Mouse (Mus musculus) liver, embryonic 14.5 days (tissue): ENCODE measurements around the gene Abca3. TPM values are rescaled to one million over a fixed set of nuclear protein-coding genes. Genes with fewer than 3 reads are reported as not detected.
A peak's percentile ranks its signal among the peaks of the same experiment; 100 is the strongest.

Source experiments
- ATAC-seq: fragments of 200-750 bp; cut with Nextera tagmentation; 2 replicates; pipeline ENCODE4 v1.8.0; 2017; ENCODE audit warnings: moderate number of reproducible peaks, mild to moderate bottlenecking, moderate library complexity; ENCODE audit not compliant: insufficient read depth
- DNase-seq, 3 experiments: peaks; one replicate each; pipeline ENCODE4 v3.0.0-alpha.2; 2012 to 2013; ENCODE audit warnings: low read depth in 3 of 3, low spot score in 3 of 3
- H3K27ac ChIP-seq: fragments of 300-500 bp; sonication (generic); 2 replicates; pipeline ENCODE4 v1.5.1; 2014; ENCODE audit warnings: moderate library complexity, mild to moderate bottlenecking, control low read depth, inconsistent platforms
- H3K27me3 ChIP-seq: fragments of 300-500 bp; sonication (generic); 2 replicates; pipeline ENCODE4 v1.6.1; 2014; ENCODE audit warnings: mild to moderate bottlenecking, low read length, moderate library complexity; ENCODE audit not compliant: control insufficient read depth, insufficient read depth
- H3K36me3 ChIP-seq: fragments of 300-500 bp; sonication (generic); replicated peaks from 2 replicates; pipeline ENCODE4 v1.6.1; 2014; ENCODE audit warnings: low read depth; ENCODE audit not compliant: control insufficient read depth, insufficient read depth
- H3K4me1 ChIP-seq, 2 experiments: fragments of 200-500 bp in 1 of 2; fragments of 300-500 bp in 1 of 2; sonication (generic) in 1 of 2; replicated peaks; 2 replicates each; pipeline ENCODE4 v1.6.1; 2012 to 2014; ENCODE audit warnings: antibody characterized with exemption in 1 of 2, inconsistent platforms in 1 of 2, low read length in 1 of 2; ENCODE audit not compliant: control insufficient read depth in 2 of 2, insufficient read depth in 2 of 2
- H3K4me2 ChIP-seq: fragments of 300-500 bp; sonication (generic); 2 replicates; pipeline ENCODE4 v1.6.1; 2014; ENCODE audit warnings: low read depth, mild to moderate bottlenecking, control low read depth, moderate library complexity
- H3K4me3 ChIP-seq, 2 experiments: fragments of 200-500 bp in 1 of 2; fragments of 300-500 bp in 1 of 2; sonication (generic) in 1 of 2; 2 replicates each; pipeline ENCODE4 v1.5.1; 2012 to 2014; ENCODE audit warnings: low read depth in 2 of 2, low read length in 2 of 2, mild to moderate bottlenecking in 2 of 2, control low read depth in 1 of 2, inconsistent platforms in 1 of 2, moderate library complexity in 1 of 2; ENCODE audit not compliant: insufficient read depth in 1 of 2
- H3K9ac ChIP-seq: fragments of 300-500 bp; sonication (generic); replicated peaks from 2 replicates; pipeline ENCODE4 v1.6.1; 2014; ENCODE audit warnings: mild to moderate bottlenecking, control low read depth, moderate library complexity
- H3K9me3 ChIP-seq: fragments of 300-500 bp; sonication (generic); 2 replicates; pipeline ENCODE4 v1.6.1; 2016; ENCODE audit warnings: low read length, mixed read lengths; ENCODE audit not compliant: control insufficient read depth
- CTCF ChIP-seq: IDR thresholded peaks from 2 replicates; pipeline ENCODE4 v1.5.1; 2016; ENCODE audit warnings: antibody characterized with exemption, low read depth, control low read depth
- EP300 ChIP-seq: IDR thresholded peaks from 2 replicates; pipeline ENCODE4 v1.6.1; 2016; ENCODE audit warnings: antibody characterized with exemption, low read depth
- WGBS: fragments of 180-500 bp; shearing (Covaris S2); extraction: QIAGEN DNeasy Blood & Tissue Kit; methylation state at CpG from one replicate; pipeline ENCODE4 v1.1.7; 2014; ENCODE audit not compliant: insufficient replicate concordance; 5-methylcytosine and 5-hydroxymethylcytosine counted together
- polyA plus RNA-seq, 2 experiments: library from polyadenylated mRNA; depleted of rRNA in 1 of 2; stranded (reverse) in 1 of 2; unstranded in 1 of 2; fragments of >200 nt; fragmentation: Nextera tagmentation in 1 of 2; extraction: Ambion mirVana in 1 of 2; gene quantifications; 2 replicates each; pipeline versions ENCODE4 v1.2.1 to v1.2.3; 2012 to 2014

The Abca3 gene
- 14.4 and 14.8 TPM in 2 replicates for polyA plus RNA-seq (2012; rRNA removed)
- polyA plus RNA-seq (2014; fragmentation: Nextera tagmentation; extraction: Ambion mirVana), result 12.5 and 14.4 TPM in 2 replicates

DNA sequence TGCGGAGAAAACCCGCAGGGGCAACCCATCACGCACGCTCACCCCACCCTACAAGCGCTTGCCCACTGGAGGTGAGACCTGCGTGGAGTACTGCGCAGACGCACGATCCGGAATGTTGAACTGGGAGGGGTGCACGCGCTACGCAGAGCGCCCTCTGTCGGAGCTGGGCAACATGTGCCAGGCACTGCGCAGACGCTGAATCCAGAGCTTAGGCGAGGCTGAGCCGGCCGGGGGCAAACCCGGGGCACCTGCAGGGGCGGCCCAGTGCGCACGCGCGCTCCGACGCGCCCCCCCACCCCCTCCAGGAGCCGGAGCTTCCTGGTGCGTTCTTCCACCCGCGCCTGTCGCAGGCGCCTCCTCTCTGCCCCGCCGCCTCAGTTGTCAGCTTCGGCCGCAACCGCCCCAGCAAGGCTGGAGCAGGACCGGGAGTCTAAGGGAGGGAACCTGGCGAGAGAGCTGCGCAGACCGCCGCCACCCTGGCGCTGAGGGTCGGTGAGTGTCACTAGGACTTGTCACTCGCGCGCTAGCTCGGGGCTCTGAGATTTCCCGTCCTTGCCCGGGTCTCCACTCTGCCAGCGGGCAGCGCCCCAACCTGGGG, at the start of gene Abca3:
Abca3 (plus strand) TSS at position 191 of the 598 bp plus-strand sequence.
- H3K4me2 ChIP-seq, result peak within 1 kb of the TSS; percentile 75
- H3K36me3 ChIP-seq, result no peaks in the 10 kb centered on the region
- peaks cover 13% of the 10 kb centered on the region for H3K27me3 ChIP-seq
- DNase-seq (peak; percentile 87 to 88 (median 88)), ATAC-seq (peak; percentile 82)
- H3K4me3 ChIP-seq, result peak within 1 kb of the TSS; percentile 77 to 82
- TF ChIP-seq CTCF (peak; percentile 98), EP300 (no peak)
- peaks cover 26 to 40% of the 10 kb centered on the region in 2 experiments for H3K4me1 ChIP-seq
- H3K9ac ChIP-seq, result peak within 1 kb of the TSS; percentile 96
- no peaks in the 10 kb centered on the region for H3K9me3 ChIP-seq
- WGBS, result under 1% methylated on average over 54 of the region's 55 CpGs
- H3K27ac ChIP-seq, result peak within 1 kb of the TSS; percentile 94

DNA sequence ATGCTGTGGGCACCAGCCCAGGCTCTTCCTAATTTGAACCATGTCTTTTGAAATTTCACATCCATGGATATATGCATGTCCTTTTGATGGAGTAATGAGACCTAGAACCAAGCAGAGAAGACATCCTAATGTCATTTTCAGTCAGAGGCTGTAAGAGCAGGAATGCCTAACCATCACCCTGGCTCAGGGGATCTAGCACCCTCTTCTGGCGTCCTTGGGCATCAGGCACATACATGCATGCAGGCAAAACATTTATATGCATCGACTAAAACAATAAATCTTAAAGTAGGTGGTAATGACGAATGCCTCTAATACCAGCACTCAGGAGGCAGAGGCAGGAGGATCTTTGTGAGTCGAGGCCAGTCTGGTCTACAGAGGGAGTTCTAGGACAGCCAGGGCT, 44.2 kb upstream of the Abca3 start:
- no peaks in the 10 kb centered on the region for H3K36me3 ChIP-seq
- no peak overlapping the region for H3K9ac ChIP-seq
- no peaks in the 10 kb centered on the region for H3K4me1 ChIP-seq
- WGBS, result 31% methylated on average over 4 of the region's 4 CpGs
- H3K9me3 ChIP-seq, result no peaks in the 10 kb centered on the region
- H3K27me3 ChIP-seq, result no peaks in the 10 kb centered on the region
- H3K4me2 ChIP-seq, result no peak overlapping the region
- no peak overlapping the region for H3K4me3 ChIP-seq
- H3K27ac ChIP-seq, result no peak overlapping the region
- no peak for TF ChIP-seq EP300
- TF ChIP-seq CTCF, result peak; percentile 79
- ATAC-seq (no peak), DNase-seq (peak in 1 of 3 experiments; percentile 12)

DNA sequence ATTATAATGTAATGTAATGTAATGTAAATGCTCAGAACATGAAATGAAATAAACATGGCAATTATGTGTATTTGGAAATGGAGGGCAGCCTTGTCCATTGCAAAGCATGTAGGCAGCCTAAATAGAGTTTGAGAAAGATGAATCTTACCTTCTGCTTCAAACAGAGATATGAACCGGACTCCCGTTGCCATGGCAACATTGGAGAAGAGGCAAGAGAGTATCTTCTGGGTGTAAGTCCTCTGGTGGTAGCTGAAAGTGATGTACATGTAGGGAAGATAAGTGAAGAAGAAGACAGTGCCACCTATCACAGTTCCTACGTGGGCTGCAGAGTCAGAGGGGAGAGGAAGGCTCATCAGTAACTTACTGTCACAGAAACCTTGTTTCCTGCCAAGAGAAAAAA, 30.9 kb upstream of the Abca3 start:
- H3K27me3 ChIP-seq, result no peaks in the 10 kb centered on the region
- WGBS, result 72% methylated on average over 3 of the region's 3 CpGs
- H3K4me2 ChIP-seq, result no peak overlapping the region
- TF ChIP-seq CTCF (no peak), EP300 (no peak)
- H3K9ac ChIP-seq, result no peak overlapping the region
- ATAC-seq (no peak), DNase-seq (no peak)
- H3K36me3 ChIP-seq, result no peaks in the 10 kb centered on the region
- no peaks in the 10 kb centered on the region for H3K4me1 ChIP-seq
- H3K9me3 ChIP-seq, result no peaks in the 10 kb centered on the region
- no peak overlapping the region for H3K27ac ChIP-seq
- no peak overlapping the region for H3K4me3 ChIP-seq

DNA sequence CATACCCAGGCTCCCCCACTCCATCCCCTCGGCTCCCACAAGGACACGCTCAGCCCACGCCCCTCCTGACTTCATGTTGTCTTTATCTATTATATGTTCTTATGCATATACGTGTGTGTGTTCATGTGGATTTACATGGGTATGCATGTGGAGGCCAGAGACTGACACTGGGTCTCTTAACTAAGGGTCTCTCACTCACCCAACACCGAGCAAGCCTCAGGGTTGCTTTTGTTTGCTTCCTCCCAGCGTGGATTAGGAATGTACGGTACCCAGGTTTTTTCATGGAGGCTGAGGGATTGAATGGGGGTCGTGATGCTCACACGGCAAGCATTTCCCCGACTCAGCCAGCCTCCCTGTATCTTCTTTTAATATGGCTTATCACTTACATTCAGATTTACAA, 26.7 kb upstream of the Abca3 start:
- 65% methylated on average over 10 of the region's 10 CpGs for WGBS
- DNase-seq, result no peak
- no peak overlapping the region for H3K27ac ChIP-seq

DNA sequence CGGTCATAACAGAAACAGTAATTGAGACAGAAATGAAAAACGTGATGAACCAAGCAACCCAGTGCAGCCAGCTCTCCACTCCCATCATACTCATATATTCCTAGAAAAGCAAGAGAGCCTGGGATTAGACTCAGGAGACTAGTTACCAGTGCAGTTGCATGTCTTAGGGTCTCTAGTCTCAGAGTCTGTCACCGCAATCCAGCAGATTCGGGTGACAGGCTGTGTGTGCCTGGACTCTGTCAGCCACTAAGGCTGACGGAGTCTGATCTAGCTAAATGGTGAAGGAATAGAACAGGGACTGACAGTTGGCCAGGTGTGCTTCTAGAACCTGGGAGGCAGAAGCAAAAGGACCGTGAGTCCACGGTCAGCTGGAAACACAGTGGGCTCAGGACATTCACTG, 24.1 kb upstream of the Abca3 start:
- H3K27me3 ChIP-seq, result no peaks in the 10 kb centered on the region
- no peaks in the 10 kb centered on the region for H3K36me3 ChIP-seq
- H3K4me2 ChIP-seq, result no peak overlapping the region
- TF ChIP-seq EP300 (no peak), CTCF (no peak)
- H3K27ac ChIP-seq, result no peak overlapping the region
- H3K9ac ChIP-seq, result no peak overlapping the region
- 71% methylated on average over 7 of the region's 7 CpGs for WGBS
- no peaks in the 10 kb centered on the region for H3K9me3 ChIP-seq
- no peak for ATAC-seq
- H3K4me3 ChIP-seq, result no peak overlapping the region
- DNase-seq, result no peak
- no peaks in the 10 kb centered on the region for H3K4me1 ChIP-seq

More for the DNA sequence above, 26.7 kb upstream of the Abca3 start:
- no peaks in the 10 kb centered on the region for H3K36me3 ChIP-seq
- H3K4me2 ChIP-seq, result no peak overlapping the region
- no peak for ATAC-seq
- H3K27me3 ChIP-seq, result no peaks in the 10 kb centered on the region
- no peaks in the 10 kb centered on the region for H3K4me1 ChIP-seq
- H3K9ac ChIP-seq, result no peak overlapping the region
- no peak overlapping the region for H3K4me3 ChIP-seq
- H3K9me3 ChIP-seq, result no peaks in the 10 kb centered on the region
- TF ChIP-seq EP300 (no peak), CTCF (no peak)
